Mouse (Mus musculus): Measurements from ENCODE around the gene Gm10644.

Gene Gm10644

GRCm38 (mm10) chr8:83934994-83935393 lies 20.0 kb downstream of the Gm10644 start:
- no peak for DNase-seq (ENCODE audit: low spot score)

GRCm38 (mm10) chr8:83934222-83934621 lies 20.8 kb downstream of the Gm10644 start:
- DNase-seq (ENCODE audit: low spot score): no peak

GRCm38 (mm10) chr8:83926266-83926665 lies 28.7 kb downstream of the Gm10644 start:
- no peak for DNase-seq (ENCODE audit: low spot score)

GRCm38 (mm10) chr8:83924585-83924984 lies 30.4 kb downstream of the Gm10644 start:
- no peak for DNase-seq (ENCODE audit: low spot score)

GRCm38 (mm10) chr8:83922727-83923126 lies 32.3 kb downstream of the Gm10644 start:
- DNase-seq (ENCODE audit: low spot score): no peak

- peak; percentile 68 for DNase-seq (ENCODE audit: low spot score)
Measured at GRCm38 (mm10) chr8:83921558-83921957, 33.4 kb downstream of the Gm10644 start.

GRCm38 (mm10) chr8:83917566-83917965 lies 37.4 kb downstream of the Gm10644 start:
- no peak for DNase-seq (ENCODE audit: low spot score)

- no peak for DNase-seq (ENCODE audit: low spot score)
Measured at GRCm38 (mm10) chr8:83916015-83916414, 39.0 kb downstream of the Gm10644 start.

GRCm38 (mm10) chr8:83914860-83915259 lies 40.1 kb downstream of the Gm10644 start:
- no peak for DNase-seq (ENCODE audit: low spot score)

- no peak for DNase-seq (ENCODE audit: low spot score)
Measured at GRCm38 (mm10) chr8:83914232-83914631, 40.8 kb downstream of the Gm10644 start.

- no peak for DNase-seq (ENCODE audit: low spot score)
Measured at GRCm38 (mm10) chr8:83911809-83912731, 42.9 kb downstream of the Gm10644 start.

GRCm38 (mm10) chr8:83909311-83909710 lies 45.7 kb downstream of the Gm10644 start:
- DNase-seq (ENCODE audit: low spot score): no peak

GRCm38 (mm10) chr8:83908583-83908982 lies 46.4 kb downstream of the Gm10644 start:
- no peak for DNase-seq (ENCODE audit: low spot score)

GRCm38 (mm10) chr8:83902961-83903666 lies 51.9 kb downstream of the Gm10644 start:
- DNase-seq (ENCODE audit: low spot score): no peak

GRCm38 (mm10) chr8:83901566-83902485 lies 53.2 kb downstream of the Gm10644 start:
- DNase-seq (ENCODE audit: low spot score): no peak

- DNase-seq (ENCODE audit: low spot score): no peak
Measured at GRCm38 (mm10) chr8:83900957-83901270, 54.1 kb downstream of the Gm10644 start.

GRCm38 (mm10) chr8:83900266-83900956 lies 54.6 kb downstream of the Gm10644 start:
- no peak for DNase-seq (ENCODE audit: low spot score)

GRCm38 (mm10) chr8:83899363-83900252 lies 55.4 kb downstream of the Gm10644 start, which contains the start of gene Adgrl1:
Gene Adgrl1 (plus strand): TSS chr8:83900105.
- DNase-seq (ENCODE audit: low spot score): peak; percentile 83

- DNase-seq (ENCODE audit: low spot score): peak; percentile 49
Measured at GRCm38 (mm10) chr8:83898985-83899362, 56.0 kb downstream of the Gm10644 start.

GRCm38 (mm10) chr8:83898456-83898855 lies 56.5 kb downstream of the Gm10644 start:
- DNase-seq (ENCODE audit: low spot score): no peak
